Mouse (Mus musculus) monocyte, adult 2 months (primary cell): ENCODE data around the gene U90926.
"Not testable (repeated sequence)": the region's sequence is repeated elsewhere in the genome, so short reads cannot be mapped to it uniquely, and the experiment has no call there.

ENCODE experiments used
- DNase-seq, 2 experiments: peaks; one replicate each; pipeline ENCODE4 v3.0.0; 2022; ENCODE audit warnings: low spot score in 2 of 2, low read depth in 1 of 2

The U90926 gene

DNA sequence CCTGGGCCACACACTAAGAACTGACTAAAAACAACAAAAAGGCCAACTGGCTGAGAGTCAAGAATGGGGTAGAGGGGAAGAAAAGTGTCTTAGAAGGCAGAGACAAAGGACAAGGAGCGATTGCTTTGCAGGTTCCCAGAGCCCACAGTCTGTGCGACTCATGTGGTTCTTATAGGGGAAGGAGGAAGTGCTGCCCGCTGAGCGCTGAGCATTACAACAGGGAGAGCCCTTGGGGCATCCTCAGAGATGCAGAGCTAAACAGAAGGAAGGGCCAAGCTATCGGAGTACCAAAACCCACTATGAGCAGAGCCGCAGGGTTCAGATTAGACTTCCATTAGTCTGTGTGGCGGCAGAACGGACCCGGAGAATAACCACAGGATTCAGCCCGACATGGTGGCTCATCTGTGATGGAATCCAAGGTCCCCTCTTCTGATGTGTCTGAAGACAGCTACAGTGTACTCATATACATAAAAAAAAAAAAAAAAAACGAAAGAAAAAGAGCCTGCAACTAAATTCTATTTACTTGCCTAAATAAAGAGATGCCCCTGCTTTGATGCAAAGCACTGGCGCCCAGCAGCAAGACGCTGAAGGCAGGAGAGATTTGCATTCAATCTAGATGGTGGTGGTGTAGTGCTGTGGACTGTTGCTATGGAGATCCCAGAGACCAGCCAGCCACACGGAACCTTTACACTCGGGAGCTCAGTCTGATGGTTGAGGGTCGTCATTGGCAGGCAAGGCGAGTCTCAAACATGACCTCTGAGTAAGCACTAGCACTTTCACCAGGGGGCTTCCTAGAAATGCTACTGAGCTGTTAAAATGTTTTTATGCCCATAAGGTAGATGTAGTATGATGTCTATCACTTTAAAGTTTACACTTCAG lies 3.9 kb upstream of the U90926 start:
- DNase-seq = no peak

DNA sequence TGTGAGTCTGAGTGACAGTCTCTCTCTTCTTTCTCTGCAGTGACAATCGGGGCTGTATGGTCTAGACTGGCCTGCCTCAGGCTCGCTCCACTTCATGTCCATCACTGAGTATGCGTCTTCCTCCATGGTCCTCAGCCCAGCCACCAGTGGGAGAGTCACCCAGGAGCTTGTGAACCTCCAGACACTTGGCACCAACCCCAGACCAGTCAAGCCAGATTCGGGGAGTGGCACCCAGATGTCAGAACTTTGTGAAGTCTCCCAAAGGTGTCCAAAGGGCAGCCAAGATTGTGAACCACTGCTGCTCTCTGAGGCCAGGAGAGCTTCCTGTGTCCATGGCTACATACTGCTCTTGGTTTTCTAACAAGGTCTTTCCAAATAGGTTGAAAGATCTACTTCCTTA lies 3.0 kb downstream of the U90926 start:
- DNase-seq = no peak

DNA sequence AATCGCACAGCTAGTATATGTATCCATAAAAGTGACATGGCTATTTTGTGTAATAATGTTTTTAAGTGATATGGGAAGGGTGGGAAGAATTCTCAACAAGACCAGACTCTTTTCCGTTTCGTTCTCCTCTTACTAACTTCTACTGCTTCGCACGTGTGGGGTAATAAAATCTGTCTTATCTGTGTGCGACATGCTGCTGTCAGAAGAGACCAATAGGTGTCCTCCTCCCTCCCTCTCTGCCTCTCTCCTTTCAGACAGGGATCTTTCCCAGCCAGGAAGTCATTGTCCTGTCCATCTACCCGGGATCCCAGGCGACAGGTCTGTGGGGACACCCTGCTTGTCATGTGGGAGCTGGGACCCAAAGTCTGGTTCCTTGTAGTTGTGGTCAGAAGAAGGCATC lies 5.0 kb downstream of the U90926 start:
- DNase-seq = no peak

DNA sequence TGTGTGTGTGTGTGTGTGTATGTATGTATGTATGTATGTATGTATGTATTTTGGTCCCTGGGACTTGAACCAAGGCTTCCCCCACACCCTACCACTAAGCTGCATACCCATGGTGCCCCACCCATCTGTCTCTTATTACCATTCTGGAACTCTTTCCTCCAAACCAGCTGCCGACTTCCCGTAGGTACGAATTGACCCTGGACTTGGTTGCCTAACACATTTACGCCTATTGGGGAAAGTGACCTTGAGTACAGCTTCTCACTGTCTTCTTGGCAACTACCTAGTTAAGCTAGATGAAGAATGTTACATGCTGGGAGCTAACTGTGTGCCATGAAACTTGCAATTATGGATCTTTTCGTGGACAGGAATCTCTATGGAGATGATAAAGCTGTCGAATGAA lies 9.1 kb downstream of the U90926 start:
- no peak for DNase-seq

DNA sequence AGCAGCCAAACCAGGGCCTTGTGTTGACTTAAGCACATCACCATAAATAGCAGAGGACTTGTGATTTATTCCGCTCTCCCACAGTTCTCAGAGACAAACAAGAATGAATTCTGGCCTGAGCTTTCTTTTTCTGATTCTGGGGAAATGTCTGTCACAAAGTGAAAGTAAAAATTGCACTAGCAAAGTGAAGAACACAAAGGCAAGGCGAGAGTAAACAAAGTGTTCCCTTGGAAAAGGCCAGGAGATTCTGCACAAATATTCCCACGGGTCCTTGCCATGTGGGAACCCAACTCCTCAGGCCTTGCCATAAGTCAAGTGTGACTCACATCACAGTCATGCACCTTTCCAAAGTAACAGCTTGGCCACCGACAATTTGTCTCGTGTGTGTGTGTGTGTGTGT lies 9.5 kb downstream of the U90926 start:
- DNase-seq = no peak

DNA sequence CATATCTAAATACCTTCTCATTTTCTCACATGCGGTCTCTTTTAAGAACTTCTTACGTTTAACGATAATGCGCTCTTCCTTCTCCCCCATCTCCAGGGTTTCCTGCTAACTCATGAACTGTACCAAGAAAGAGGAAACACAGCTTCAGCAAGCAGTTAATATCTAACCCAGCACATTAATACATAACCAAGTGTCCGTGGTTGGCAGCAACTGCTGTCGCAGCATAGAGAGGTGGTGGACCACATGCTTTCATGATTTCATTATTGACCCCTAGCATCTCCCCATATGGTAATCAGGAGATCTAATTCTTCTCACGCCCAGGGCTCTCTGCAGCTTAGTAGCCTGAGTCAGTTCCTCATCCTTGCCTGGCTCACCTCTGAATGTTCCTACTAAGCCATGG lies 10.0 kb downstream of the U90926 start:
- DNase-seq = no peak

DNA sequence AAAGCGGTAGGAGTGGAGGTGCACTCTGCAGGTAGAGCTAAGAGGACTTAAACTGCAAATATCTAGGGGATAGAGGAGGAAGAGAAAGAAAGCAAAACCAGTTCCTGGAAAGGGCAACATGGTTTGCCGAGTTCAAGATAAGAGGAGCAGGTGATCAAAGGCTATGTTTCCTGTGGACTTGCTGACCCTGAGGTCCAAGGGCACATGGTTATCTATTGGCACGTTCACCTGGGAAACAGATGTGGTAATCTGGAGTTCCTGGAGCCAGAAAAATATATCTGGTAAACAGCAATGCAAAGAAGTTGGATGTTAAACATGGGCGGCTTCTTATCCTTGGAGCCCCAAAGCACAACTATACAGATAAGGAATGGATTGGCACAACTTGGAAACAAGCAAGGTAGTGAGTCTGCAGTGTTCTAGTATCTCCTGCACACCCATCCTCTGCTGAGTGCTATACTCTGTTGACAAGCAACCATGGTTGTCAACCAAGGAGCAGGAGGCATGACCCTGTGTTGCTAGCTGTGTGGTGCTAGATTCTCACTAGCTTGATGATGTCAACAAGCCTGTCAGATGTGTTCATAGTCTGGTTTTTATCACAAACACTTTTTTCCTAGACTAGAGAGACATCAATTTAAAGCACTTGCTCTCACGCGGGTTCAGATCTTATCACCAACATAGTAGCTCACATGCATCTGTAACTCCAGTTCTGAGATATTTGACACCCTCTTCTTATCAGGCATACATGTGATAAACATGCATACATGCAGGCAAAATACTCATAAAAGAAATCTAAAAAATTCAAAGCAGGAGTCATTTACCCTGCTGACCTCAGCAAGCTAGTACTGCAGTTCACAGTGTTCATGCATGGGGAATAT lies 10.8 kb downstream of the U90926 start:
- DNase-seq = no peak

DNA sequence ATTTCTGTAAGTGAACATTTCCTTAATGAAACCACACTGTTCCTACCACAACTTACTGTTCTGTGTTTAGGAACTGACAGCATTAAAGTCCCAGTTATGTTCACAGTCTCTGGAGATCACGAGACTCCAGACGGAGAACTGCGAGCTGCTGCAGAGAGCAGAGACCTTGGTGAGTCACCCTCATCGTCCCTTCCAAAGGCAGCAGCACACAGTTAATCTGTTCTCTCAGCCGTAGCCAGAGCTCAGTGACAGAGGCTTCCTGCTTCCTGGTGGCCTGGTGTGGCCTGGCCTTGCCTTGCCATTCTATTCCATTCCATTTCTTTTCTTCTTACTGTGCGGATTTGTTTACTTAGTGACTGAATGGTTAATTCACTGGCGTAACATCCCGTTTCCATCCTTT lies 16.9 kb downstream of the U90926 start:
- DNase-seq = no peak

DNA sequence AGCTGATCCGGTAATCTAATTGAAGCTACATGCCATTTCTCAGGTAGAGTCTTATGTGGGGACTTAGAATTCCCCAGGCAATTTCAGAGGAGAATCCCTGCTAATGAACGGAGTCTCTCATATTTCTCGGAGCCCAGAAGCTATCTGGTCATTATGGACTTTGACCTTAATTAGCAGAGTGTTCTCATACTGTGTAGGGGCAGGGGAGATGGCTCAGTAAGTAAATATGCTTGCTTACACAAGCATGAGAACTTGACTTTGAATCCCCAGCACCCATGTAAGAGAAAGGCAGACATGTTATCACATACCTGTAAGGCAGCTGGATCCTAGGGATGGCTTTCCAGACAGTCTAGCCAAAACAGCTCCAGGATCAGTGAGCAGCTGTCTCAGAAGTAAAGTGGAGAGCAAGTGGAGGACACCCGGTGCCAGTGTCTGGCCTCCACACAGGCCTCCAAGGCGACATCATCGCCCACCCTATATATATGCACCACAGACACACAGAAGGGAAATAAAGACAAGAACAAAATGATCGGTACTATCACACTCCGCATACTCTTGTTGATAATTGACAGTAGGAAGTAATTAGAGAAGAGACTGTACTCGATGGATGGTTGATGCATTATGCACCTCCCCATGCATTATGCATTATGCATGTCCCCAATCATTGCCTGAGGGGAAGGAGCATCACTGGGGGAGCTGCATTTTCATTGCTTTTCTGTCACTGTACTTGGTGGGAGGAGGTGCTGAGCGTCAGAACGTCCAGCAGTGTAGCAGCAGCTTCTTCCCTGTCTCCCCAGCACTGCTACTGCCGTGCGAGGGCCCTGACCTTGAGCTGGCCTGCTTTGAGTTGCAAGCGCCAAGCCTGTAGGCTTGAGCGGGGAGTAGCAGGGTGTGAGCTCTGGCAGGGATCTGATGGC lies 18.1 kb downstream of the U90926 start:
- DNase-seq = no peak

DNA sequence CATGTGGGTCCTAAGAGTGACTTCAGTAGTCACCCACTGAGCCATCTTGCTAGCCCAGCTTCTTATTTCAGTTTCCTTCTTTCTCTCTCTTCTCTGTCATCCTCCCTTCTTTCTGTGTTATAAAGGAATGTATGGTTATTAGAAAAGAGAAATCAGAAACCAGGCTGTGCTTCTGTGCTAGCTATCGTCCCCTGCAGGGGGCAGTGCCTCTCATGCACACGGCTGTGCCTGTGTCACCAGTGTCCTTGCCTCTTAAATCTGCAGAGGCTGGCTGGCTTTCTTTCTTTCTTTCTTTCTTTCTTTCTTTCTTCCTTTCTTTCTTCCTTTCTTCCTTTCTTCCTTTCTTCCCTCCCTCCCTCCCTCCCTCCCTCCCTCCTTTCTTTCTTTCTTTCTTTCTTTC lies 19.5 kb downstream of the U90926 start:
- DNase-seq = not testable (repeated sequence)

DNA sequence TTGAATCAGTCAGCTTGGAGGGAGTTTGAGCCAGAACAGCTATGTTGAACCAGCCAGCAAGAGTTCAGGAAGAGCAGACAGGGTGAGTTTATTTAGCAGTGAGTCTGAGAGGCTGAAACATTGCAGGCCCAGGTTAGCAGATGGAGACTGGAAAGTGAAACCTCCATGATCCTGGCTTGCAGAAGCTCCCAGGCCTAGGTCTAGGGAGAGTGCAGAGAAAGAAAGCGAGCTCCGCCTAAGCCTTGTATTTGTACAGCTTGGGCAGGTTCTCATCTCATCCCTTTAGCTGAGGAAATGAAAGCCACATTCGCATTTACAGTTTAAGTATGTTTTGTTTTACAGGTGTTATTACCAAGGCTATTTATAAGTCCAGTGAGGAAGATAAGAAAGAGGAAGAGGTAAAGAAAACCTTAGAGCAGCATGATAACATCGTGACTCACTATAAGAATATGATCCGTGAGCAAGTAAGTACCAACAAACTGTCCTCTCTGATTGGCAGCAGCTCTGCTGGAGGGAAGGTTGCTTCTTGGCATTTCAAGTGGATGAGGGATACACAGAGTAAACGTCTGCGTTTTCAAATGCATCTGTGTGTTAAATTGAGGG lies 26.2 kb downstream of the U90926 start:
- no peak for DNase-seq

DNA sequence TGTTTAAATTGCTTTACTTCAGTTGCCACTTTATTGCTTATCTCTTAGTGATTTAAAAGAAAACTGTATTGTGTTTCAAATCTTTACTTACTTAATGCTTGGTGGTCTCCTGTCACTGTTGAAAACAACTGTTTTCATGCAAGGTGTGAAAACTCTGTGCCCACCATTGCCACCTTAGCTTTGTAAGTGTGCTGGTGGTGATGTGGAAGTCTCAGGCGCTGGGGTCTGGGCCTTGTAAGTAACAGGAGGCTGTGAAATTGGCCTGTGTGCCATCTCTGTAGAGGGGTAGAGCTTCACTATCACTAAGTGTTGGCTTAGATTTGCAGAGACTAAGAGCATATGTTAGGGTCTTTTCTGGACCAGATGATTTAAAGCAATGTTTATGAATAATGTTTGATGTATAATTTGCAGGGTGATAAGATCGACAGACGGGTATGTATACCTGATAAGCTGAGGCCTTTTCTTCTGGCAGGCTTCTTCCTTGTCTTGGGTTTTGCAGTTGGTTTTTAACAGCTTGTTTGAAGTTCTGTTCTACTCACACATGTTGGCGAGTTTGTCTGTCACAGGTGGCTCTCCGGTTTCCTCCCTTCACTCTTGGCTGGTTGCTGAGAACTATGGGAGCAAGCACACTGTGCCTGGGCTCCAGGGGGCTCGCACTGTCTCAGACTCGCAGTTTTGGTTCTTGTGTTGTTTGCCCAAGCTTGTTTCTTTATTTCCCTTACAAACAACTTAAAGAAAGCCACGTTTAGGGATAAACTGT lies 32.0 kb downstream of the U90926 start:
- no peak for DNase-seq

DNA sequence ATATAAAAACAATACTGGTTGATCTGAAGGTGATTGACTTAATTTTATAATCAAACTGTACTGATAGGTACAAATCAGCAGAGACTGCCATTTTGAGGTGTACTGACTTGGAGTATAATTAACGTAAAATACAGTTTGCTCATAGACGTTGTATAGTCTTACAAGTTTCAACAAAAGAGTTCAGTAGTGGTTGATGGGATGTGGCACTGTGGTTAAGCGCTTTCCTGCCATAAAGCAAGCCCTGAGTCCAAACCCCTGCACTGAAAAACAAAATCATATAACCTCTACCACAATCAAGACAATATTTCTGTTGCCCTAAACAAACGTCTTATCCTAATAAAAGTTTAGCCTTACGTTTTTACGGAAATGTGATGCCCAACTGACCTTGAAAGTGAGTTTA lies 49.2 kb downstream of the U90926 start:
- no peak for DNase-seq
